Mouse (Mus musculus): ENCODE measurements at regions not wholly inside any gene's neighbourhood (a gene's known extent, or its start where the extent isn't known, plus 50 kb on each side); places are given as distances from the start of the nearest gene placed in this dataset.

DNA sequence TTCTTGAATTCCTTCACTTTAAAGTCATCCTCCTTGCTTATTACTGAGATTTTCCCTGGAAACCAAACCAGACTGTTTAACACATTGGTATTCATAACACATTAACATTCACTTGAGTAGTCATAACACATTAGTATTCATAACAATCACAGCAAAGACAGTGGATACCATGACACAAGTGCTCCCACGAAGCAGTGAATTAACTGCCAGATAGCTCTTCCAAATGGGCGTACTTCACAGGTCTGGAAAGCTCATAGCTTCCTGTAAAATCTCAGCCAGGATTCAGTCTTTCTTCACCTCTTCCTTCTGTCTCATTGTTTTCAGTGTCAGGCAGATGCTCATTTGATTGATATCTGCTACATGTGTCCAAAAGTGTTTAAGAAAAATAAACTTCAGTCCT is 545.7 kb downstream of the Epm2a start:
- WGBS = 75% methylated on average over 2 of the region's 2 CpGs

GRCm38 (mm10) chr10:11922132-11922531 is 578.9 kb downstream of the Epm2a start:
- WGBS = 93% methylated on average over 3 of the region's 3 CpGs
- Histone ChIP-seq H3K27ac (ENCODE audit: insufficient read depth, low read depth, low read length) (no peak overlapping the region), H3K27me3 (replicated peaks; ENCODE audit: control insufficient read depth, insufficient read depth, low read length) (no peaks in the 10 kb centered on the region), H3K36me3 (ENCODE audit: control insufficient read depth, insufficient read depth, low read length) (no peaks in the 10 kb centered on the region), H3K4me1 (ENCODE audit: control insufficient read depth, insufficient read depth, low read length) (no peaks in the 10 kb centered on the region), H3K4me3 (ENCODE audit: insufficient read depth, low read depth, low read length) (no peak overlapping the region)
- no peak for TF ChIP-seq CTCF (conservative IDR thresholded peaks at IDR 0.05; ENCODE audit: insufficient read depth, insufficient read length, low read depth, low read length)
- no peak for TF ChIP-seq POLR2A (IDR thresholded peaks at IDR 0.05; ENCODE audit: low read depth, low read length)
- DNase-seq = no peak

More for the DNA sequence above, 545.7 kb downstream of the Epm2a start:
- H3K27ac ChIP-seq (ENCODE audit: insufficient read depth, low read depth, low read length) = no peak overlapping the region
- no peaks in the 10 kb centered on the region for H3K4me1 ChIP-seq (ENCODE audit: control insufficient read depth, insufficient read depth, low read length)
- no peak for DNase-seq
- H3K36me3 ChIP-seq (ENCODE audit: control insufficient read depth, insufficient read depth, low read length) = no peaks in the 10 kb centered on the region
- H3K4me3 ChIP-seq (ENCODE audit: insufficient read depth, low read depth, low read length) = no peak overlapping the region
- TF ChIP-seq POLR2A (IDR thresholded peaks at IDR 0.05; ENCODE audit: low read depth, low read length) (no peak), CTCF (conservative IDR thresholded peaks at IDR 0.05; ENCODE audit: insufficient read depth, insufficient read length, low read depth, low read length) (no peak)
- no peaks in the 10 kb centered on the region for H3K27me3 ChIP-seq (replicated peaks; ENCODE audit: control insufficient read depth, insufficient read depth, low read length)

GRCm38 (mm10) chr10:11938164-11938563 is 595.0 kb downstream of the Epm2a start:
- H3K4me3 ChIP-seq (ENCODE audit: insufficient read depth, low read depth, low read length) = no peak overlapping the region
- H3K27ac ChIP-seq (ENCODE audit: insufficient read depth, low read depth, low read length) = no peak overlapping the region
- DNase-seq = no peak
- H3K27me3 ChIP-seq (replicated peaks; ENCODE audit: control insufficient read depth, insufficient read depth, low read length) = no peaks in the 10 kb centered on the region
- WGBS = 85% methylated on average over 2 of the region's 2 CpGs
- H3K4me1 ChIP-seq (ENCODE audit: control insufficient read depth, insufficient read depth, low read length) = no peaks in the 10 kb centered on the region
- H3K36me3 ChIP-seq (ENCODE audit: control insufficient read depth, insufficient read depth, low read length) = no peaks in the 10 kb centered on the region
- no peak for TF ChIP-seq CTCF (conservative IDR thresholded peaks at IDR 0.05; ENCODE audit: insufficient read depth, insufficient read length, low read depth, low read length)

- no peaks in the 10 kb centered on the region for H3K4me1 ChIP-seq (ENCODE audit: control insufficient read depth, insufficient read depth, low read length)
- H3K27me3 ChIP-seq (replicated peaks; ENCODE audit: control insufficient read depth, insufficient read depth, low read length) = no peaks in the 10 kb centered on the region
- TF ChIP-seq POLR2A (IDR thresholded peaks at IDR 0.05; ENCODE audit: low read depth, low read length) = no peak
- no peaks in the 10 kb centered on the region for H3K36me3 ChIP-seq (ENCODE audit: control insufficient read depth, insufficient read depth, low read length)
- 83% methylated on average over 2 of the region's 2 CpGs for WGBS
- no peak overlapping the region for H3K27ac ChIP-seq (ENCODE audit: insufficient read depth, low read depth, low read length)
- H3K4me3 ChIP-seq (ENCODE audit: insufficient read depth, low read depth, low read length) = no peak overlapping the region
- no peak for DNase-seq
These were observed 599.6 kb downstream of the Epm2a start for GRCm38 (mm10) chr10:11942772-11943171.

- no peak for DNase-seq
- H3K4me3 ChIP-seq (ENCODE audit: insufficient read depth, low read depth, low read length) = no peak overlapping the region
- TF ChIP-seq POLR2A (IDR thresholded peaks at IDR 0.05; ENCODE audit: low read depth, low read length) = no peak
- TF ChIP-seq CTCF (conservative IDR thresholded peaks at IDR 0.05; ENCODE audit: insufficient read depth, insufficient read length, low read depth, low read length) = no peak
- H3K27ac ChIP-seq (ENCODE audit: insufficient read depth, low read depth, low read length) = no peak overlapping the region
- WGBS = 53% methylated on average over 3 of the region's 3 CpGs
- no peaks in the 10 kb centered on the region for H3K36me3 ChIP-seq (ENCODE audit: control insufficient read depth, insufficient read depth, low read length)
- no peaks in the 10 kb centered on the region for H3K27me3 ChIP-seq (replicated peaks; ENCODE audit: control insufficient read depth, insufficient read depth, low read length)
- no peaks in the 10 kb centered on the region for H3K4me1 ChIP-seq (ENCODE audit: control insufficient read depth, insufficient read depth, low read length)
These were observed 617.2 kb downstream of the Epm2a start for GRCm38 (mm10) chr10:11960327-11960922.

DNA sequence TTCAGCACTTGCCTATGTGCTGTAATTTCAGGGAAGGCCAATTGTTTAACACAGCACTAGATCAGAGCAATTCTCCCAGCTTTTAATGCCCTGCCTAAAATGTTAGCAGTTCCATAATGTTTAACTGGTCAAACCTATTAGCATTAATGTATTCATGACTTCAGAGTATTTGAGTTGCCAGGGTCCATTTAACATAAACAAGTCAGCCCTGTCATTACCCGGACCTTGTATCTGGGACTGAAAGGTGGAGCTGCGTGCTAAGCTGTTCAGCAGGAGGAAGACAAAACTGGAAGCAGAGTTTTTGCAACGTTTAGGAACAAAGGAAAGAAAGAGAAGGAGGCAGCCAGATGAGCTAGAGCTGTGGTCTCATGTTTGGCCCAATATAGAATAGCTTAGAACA is 661.8 kb downstream of the Epm2a start:
- peak; percentile 26 for DNase-seq
- WGBS = 26% methylated on average over 3 of the region's 3 CpGs
- H3K4me3 ChIP-seq (ENCODE audit: insufficient read depth, low read depth, low read length) = no peak overlapping the region
- no peak overlapping the region for H3K27ac ChIP-seq (ENCODE audit: insufficient read depth, low read depth, low read length)
- no peaks in the 10 kb centered on the region for H3K36me3 ChIP-seq (ENCODE audit: control insufficient read depth, insufficient read depth, low read length)
- no peaks in the 10 kb centered on the region for H3K4me1 ChIP-seq (ENCODE audit: control insufficient read depth, insufficient read depth, low read length)
- TF ChIP-seq CTCF (conservative IDR thresholded peaks at IDR 0.05; ENCODE audit: insufficient read depth, insufficient read length, low read depth, low read length) (no peak), POLR2A (IDR thresholded peaks at IDR 0.05; ENCODE audit: low read depth, low read length) (no peak)
- H3K27me3 ChIP-seq (replicated peaks; ENCODE audit: control insufficient read depth, insufficient read depth, low read length) = no peaks in the 10 kb centered on the region

- no peak overlapping the region for H3K4me3 ChIP-seq (ENCODE audit: insufficient read depth, low read depth, low read length)
- DNase-seq = no peak
- H3K36me3 ChIP-seq (ENCODE audit: control insufficient read depth, insufficient read depth, low read length) = no peaks in the 10 kb centered on the region
- no peaks in the 10 kb centered on the region for H3K27me3 ChIP-seq (replicated peaks; ENCODE audit: control insufficient read depth, insufficient read depth, low read length)
- no peaks in the 10 kb centered on the region for H3K4me1 ChIP-seq (ENCODE audit: control insufficient read depth, insufficient read depth, low read length)
- no peak overlapping the region for H3K27ac ChIP-seq (ENCODE audit: insufficient read depth, low read depth, low read length)
- WGBS = 29% methylated on average over 1 of the region's 1 CpGs
- no peak for TF ChIP-seq POLR2A (IDR thresholded peaks at IDR 0.05; ENCODE audit: low read depth, low read length)
- TF ChIP-seq CTCF (conservative IDR thresholded peaks at IDR 0.05; ENCODE audit: insufficient read depth, insufficient read length, low read depth, low read length) = no peak
These were observed 662.7 kb downstream of the Epm2a start for GRCm38 (mm10) chr10:12005889-12006288.

GRCm38 (mm10) chr10:12017286-12017685 is 674.1 kb downstream of the Epm2a start:
- Histone ChIP-seq H3K27me3 (replicated peaks; ENCODE audit: control insufficient read depth, insufficient read depth, low read length) (no peaks in the 10 kb centered on the region), H3K4me3 (ENCODE audit: insufficient read depth, low read depth, low read length) (no peak overlapping the region), H3K36me3 (ENCODE audit: control insufficient read depth, insufficient read depth, low read length) (no peaks in the 10 kb centered on the region), H3K4me1 (ENCODE audit: control insufficient read depth, insufficient read depth, low read length) (no peaks in the 10 kb centered on the region), H3K27ac (ENCODE audit: insufficient read depth, low read depth, low read length) (no peak overlapping the region)
- TF ChIP-seq CTCF (conservative IDR thresholded peaks at IDR 0.05; ENCODE audit: insufficient read depth, insufficient read length, low read depth, low read length) (no peak), POLR2A (IDR thresholded peaks at IDR 0.05; ENCODE audit: low read depth, low read length) (no peak)
- no peak for DNase-seq
- WGBS = 57% methylated on average over 2 of the region's 2 CpGs

Measured in kidney, adult 2 months (tissue).